Mouse (Mus musculus): Measurements from ENCODE around the gene Vps52. TPM values are rescaled to one million over a fixed set of nuclear protein-coding genes. Genes with fewer than 3 reads are reported as not detected.

Gene Vps52
- polyA plus RNA-seq, 1 experiment from 2014 or later: 56.9 TPM

DNA sequence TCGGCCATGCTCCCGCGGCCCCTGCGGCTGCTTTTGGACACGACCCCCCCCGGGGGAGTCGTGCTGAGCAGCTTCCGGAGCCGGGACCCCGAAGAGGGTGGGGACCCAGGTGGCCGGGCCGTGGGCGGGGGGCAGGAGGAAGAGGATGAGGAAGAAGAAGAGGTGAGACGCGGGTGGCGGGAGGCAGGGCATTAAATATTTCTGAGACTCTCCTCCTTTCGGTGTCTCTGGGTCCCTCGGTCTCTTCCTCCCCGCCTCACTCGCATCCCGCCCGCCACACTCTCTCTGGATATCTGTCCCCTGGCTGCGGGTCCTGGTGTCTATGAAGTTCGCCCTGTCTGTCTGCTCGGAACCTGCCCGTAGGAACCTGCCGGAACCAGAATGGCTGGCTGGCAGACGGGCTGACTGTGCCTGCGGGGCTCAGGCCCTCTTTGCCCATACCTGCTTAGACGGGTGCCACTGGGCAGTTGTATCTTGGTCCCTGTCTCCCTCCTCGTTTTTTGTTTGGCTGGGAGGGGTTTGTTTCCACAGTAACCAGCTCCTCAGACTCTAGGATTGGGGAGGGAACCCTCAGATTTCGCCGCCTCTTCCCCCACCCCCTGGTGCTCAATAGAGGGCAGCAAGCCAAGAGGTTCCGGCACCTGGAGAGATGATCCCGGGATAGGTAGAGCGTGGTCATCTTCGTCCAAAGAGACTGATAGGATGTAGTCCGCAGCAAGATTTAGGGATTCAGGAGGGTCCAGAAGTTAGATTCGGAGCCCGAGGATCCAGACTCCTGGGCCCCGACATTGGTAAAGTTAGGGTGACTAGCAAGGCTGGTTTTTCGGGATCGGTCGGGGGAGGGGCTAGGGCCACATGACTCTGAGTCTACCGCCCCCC is 25.1 kb upstream of the Vps52 start:
- ChIA-PET CTCF (interaction anchor here (1.5 kb wide), 1 partner anchor 10 kb away, joined by 5 read pairs; the partner anchor contains the start of genes Pfdn6 and Wdr46), POLR2A (interaction anchor here (0.6 to 1.6 kb wide), 6 partner anchors 9 to 93 kb away, joined by 3 to 8 read pairs (median 4); partner anchors contain the start of gene Wdr46)
- no peaks in the 10 kb centered on the region for H3K27me3 ChIP-seq
- ATAC-seq: peak; percentile 44
- no peak for TF ChIP-seq CTCF (IDR thresholded peaks at IDR 0.05)
- no peak for DNase-seq (ENCODE audit: low read depth, low spot score)
- in situ Hi-C loops (cut with MboI; ENCODE audit: low pct_unique_long_range_greater_than_20kb): no loop called here

DNA sequence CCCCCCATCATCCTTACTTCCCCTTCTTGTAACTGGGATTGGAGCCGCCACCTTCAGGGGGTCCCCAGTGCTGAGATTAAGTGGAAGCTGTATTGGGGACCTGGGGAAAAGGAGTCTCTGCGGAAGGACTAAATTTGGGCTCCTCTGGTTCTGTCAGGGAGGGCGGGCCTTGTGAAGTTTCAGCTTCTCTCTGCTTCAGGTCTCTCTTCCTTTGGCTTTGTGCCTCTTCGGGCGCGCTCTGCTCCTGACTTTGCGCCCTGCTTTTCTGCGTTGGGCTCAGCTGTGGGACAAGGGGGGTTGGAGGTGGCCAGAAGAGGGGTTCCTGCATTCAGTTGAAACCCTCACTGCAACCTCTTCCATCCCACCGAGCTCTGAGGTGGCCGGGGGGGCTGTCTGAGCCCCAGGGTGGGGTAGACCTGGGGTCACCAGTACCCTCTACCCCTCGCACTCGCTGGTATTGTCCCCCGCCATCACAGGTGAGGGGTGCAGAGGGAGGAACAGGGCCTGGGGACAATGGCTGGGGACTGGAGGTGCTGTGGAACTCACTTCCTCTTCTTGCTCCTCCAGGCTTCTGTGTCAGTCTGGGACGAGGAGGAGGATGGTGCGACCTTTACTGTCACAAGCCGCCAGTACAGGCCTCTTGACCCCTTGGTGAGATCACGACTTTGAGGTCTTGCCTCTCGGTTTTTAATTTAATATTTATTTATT is 24.3 kb upstream of the Vps52 start:
- DNase-seq (ENCODE audit: low read depth, low spot score) (no peak), ATAC-seq (no peak)
- CTCF ChIA-PET: interaction anchor here (1.5 kb wide), 1 partner anchor 9 kb away, joined by 5 read pairs; the partner anchor contains the start of genes Pfdn6 and Wdr46
- in situ Hi-C loops (cut with MboI; ENCODE audit: low pct_unique_long_range_greater_than_20kb): no loop called here
- no peaks in the 10 kb centered on the region for H3K27me3 ChIP-seq
- POLR2A ChIA-PET: interaction anchor here (0.8 to 1.6 kb wide), 4 partner anchors 9 to 92 kb away, joined by 3 to 8 read pairs (median 4); partner anchors contain the start of gene Wdr46
- TF ChIP-seq CTCF (IDR thresholded peaks at IDR 0.05): no peak

DNA sequence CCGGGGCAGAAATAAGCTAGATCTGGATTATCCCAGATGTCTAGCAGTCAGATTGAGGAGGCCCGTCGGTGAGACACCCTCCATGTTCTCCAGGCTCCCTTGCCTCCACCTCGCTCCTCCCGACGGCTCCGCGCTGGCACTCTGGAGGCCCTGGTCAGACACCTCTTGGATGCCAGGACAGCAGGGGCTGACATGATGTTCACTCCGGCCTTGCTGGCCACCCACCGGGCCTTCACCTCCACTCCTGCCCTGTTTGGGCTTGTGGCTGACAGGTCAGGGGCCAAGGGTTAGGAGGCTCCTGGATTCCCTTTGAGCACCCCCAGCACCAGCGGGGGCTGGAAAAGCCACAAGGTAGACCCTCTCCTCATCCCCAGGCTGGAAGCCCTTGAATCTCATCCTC is 23.7 kb upstream of the Vps52 start:
- CTCF ChIA-PET: no interaction called here
- H3K27me3 ChIP-seq: no peaks in the 10 kb centered on the region

DNA sequence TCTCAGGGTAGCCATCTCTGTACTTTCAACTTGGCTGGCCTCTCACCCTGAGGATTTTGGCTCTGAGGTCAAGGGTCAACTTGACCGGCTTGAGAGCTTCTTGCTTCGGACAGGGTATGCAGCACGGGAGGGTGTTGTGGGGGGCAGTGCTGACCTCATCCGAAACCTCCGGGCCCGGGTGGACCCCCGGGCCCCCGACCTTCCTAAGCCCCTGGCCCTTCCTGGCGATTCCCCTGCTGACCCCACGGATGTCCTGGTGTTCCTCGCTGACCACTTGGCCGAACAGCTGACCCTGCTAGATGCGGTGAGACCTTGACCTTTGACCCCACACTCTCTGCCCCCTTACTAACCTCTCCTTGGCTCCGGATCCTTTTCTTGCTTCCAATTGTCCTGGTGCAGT is 23.2 kb upstream of the Vps52 start:
- no peak for TF ChIP-seq CTCF (IDR thresholded peaks at IDR 0.05)
- POLR2A ChIA-PET: no interaction called here

More for the DNA sequence above, 23.7 kb upstream of the Vps52 start:
- ATAC-seq (no peak), DNase-seq (ENCODE audit: low read depth, low spot score) (no peak)
- TF ChIP-seq CTCF (IDR thresholded peaks at IDR 0.05): no peak
- POLR2A ChIA-PET: interaction anchor here (0.9 kb wide), 1 partner anchor 92 kb away, joined by 4 read pairs; no protein-coding TSS in a partner anchor
- in situ Hi-C loops (cut with MboI; ENCODE audit: low pct_unique_long_range_greater_than_20kb): no loop called here

DNA sequence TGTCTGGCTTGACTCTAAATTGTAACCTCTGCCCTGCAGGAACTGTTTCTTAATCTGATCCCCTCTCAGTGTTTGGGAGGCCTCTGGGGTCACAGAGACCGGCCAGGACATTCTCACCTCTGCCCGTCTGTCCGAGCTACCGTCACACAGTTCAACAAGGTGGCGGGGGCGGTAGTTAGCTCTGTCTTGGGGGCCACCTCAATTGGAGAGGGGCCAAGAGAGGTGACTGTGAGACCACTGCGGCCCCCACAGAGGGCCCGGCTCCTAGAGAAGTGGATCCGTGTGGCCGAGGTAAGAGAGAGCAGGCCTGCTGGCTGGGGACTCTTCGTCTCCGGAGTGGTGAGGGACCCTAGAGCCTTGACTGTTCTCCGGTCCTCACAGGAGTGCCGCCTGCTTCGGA is 22.6 kb upstream of the Vps52 start:
- H3K27me3 ChIP-seq: no peaks in the 10 kb centered on the region
- ChIA-PET POLR2A (no interaction called here), CTCF (no interaction called here)
- in situ Hi-C loops (cut with MboI; ENCODE audit: low pct_unique_long_range_greater_than_20kb): no loop called here
- DNase-seq (ENCODE audit: low read depth, low spot score): no peak
- no peak for ATAC-seq
- TF ChIP-seq CTCF (IDR thresholded peaks at IDR 0.05): no peak

More for the DNA sequence above, 23.2 kb upstream of the Vps52 start:
- CTCF ChIA-PET: no interaction called here
- DNase-seq (ENCODE audit: low read depth, low spot score) (no peak), ATAC-seq (no peak)
- in situ Hi-C loops (cut with MboI; ENCODE audit: low pct_unique_long_range_greater_than_20kb): no loop called here
- no peaks in the 10 kb centered on the region for H3K27me3 ChIP-seq

DNA sequence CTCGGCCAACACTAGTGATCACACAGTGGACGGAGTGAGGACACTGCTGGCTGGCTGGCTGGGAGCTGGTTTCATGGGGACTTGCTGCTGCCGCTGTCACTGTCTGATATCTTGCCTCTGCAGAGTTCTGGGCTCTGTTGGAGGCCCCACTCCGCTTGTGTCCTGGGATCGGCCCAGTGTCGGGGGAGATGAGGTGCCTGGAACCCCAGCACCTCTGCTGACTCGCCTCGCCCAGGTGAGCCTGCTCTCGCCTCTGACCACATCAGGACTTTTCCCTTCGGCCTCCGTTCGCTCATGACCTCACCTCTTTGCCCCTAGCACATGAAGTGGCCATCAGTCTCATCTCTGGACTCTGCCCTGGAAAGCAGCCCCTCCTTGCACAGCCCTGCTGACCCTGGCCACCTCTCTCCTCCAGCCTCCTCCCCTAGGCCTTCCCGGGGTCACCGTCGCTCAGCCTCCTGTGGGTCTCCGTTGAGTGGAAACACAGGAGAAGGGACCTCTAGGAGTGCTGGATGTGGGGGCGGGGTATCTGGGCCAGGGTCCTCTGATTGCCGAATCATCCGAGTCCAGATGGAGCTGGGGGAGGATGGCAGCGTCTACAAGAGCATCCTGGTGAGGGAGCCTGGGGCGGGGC is 20.1 kb upstream of the Vps52 start:
- ChIA-PET CTCF (no interaction called here), POLR2A (no interaction called here)
- no peak for TF ChIP-seq CTCF (IDR thresholded peaks at IDR 0.05)
- no peaks in the 10 kb centered on the region for H3K27me3 ChIP-seq
- ATAC-seq (no peak), DNase-seq (ENCODE audit: low read depth, low spot score) (no peak)
- in situ Hi-C loops (cut with MboI; ENCODE audit: low pct_unique_long_range_greater_than_20kb): no loop called here

DNA sequence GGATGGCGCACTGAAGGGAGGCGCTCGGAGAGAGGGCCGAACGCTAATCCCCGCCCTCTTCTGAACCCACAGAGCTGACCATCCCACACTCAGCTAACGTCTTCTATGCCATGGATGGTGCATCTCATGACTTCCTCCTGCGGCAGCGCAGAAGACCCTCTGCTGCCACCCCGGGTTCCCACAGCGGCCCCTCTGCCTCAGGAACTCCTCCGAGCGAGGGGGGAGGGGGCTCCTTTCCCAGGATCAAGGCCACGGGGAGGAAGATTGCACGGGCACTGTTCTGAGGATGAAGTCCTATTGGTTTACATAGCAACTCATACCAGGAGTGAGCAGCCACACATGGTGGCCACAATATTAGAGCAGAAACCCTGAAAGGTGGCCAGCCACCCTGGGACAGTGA is 18.6 kb upstream of the Vps52 start:
- CTCF ChIA-PET: no interaction called here
- POLR2A ChIA-PET: no interaction called here
- no peak for TF ChIP-seq CTCF (IDR thresholded peaks at IDR 0.05)
- DNase-seq (ENCODE audit: low read depth, low spot score): no peak
- in situ Hi-C loops (cut with MboI; ENCODE audit: low pct_unique_long_range_greater_than_20kb): no loop called here
- no peak for ATAC-seq
- no peaks in the 10 kb centered on the region for H3K27me3 ChIP-seq

DNA sequence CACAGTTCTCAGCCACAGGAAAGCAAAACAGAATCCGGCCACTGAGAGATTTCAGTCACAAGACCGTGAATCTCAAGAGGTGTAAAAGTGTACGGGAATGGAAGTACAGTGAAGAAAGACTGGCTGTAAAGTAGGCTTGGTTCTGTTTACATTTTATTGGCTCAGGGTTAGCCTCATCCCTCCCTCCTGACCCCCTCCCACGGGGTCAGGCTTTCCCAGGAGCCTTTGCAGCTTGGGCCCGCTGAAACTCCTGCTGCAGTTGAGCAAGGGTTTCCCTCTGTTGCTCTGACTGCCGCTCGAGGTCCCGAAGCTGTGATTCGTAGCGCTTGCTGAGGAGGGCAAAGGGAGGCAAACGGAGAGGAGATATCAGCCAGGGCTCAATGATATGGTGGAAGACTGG is 16.8 kb upstream of the Vps52 start:
- no peak for TF ChIP-seq CTCF (IDR thresholded peaks at IDR 0.05)
- CTCF ChIA-PET: interaction anchor here (0.9 kb wide), 1 partner anchor 11 kb away, joined by 4 read pairs; no protein-coding TSS in a partner anchor
- no peaks in the 10 kb centered on the region for H3K27me3 ChIP-seq
- POLR2A ChIA-PET: interaction anchor here (1.8 to 2.6 kb wide), 2 partner anchors 11 to 15 kb away, joined by 8 to 15 read pairs; partner anchors contain the start of gene B3galt4
- ATAC-seq (no peak), DNase-seq (ENCODE audit: low read depth, low spot score) (no peak)
- in situ Hi-C loops (cut with MboI; ENCODE audit: low pct_unique_long_range_greater_than_20kb): no loop called here

DNA sequence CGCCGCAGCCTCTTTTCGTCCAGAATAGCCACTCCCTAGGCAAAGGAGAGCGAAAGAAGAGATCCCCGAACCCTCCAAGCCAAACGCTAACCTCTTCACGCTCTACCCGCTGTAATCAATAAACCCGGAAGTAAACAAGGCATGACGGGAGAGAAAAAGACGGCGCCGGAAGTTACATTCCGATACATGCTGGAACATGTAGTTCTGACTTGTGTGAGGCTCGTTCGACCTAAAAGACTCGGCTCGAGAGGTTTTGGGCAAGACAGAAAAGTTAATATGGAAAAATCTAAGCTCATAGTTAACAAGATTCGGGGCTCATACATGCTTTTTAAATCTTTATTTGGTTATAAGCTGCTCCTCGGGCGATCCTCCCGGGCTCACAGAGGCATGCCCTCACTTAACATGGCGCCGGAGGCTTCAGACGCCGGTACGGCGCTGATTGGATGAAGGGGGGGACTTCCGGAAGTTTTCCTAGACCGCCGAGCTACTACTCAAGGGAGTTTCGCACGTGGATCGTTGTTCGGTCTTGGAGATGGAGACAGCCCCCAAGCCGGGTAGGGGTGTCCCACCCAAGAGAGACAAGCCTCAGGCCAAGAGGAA is 15.3 kb upstream of the Vps52 start, which contains the start of the genes Pfdn6 and Wdr46:
TSS of gene Pfdn6 (minus strand) at position 138 of the 600 bp plus-strand sequence.
TSS of gene Wdr46 (plus strand) at position 455 of the 600 bp plus-strand sequence.
- DNase-seq (ENCODE audit: low read depth, low spot score) (no peak), ATAC-seq (peak; percentile 77)
- CTCF ChIA-PET: interaction anchor here (0.9 to 1.8 kb wide), 5 partner anchors 9 to 43 kb away, joined by 3 to 6 read pairs (median 5); partner anchors contain the start of genes B3galt4, Rps18 and Vps52
- in situ Hi-C loops (cut with MboI; ENCODE audit: low pct_unique_long_range_greater_than_20kb): no loop called here
- POLR2A ChIA-PET: interaction anchor here (0.6 to 2.6 kb wide), 4 partner anchors 9 to 15 kb away, joined by 3 to 15 read pairs (median 6); partner anchors contain the start of genes B3galt4, Rps18 and Vps52
- TF ChIP-seq CTCF (IDR thresholded peaks at IDR 0.05): no peak
- H3K27me3 ChIP-seq: no peaks in the 10 kb centered on the region
